Mouse (Mus musculus): ENCODE measurements around the gene Fkbpl.

The Fkbpl gene

GRCm38 (mm10) chr17:34690458-34690857 is 45.9 kb downstream of the Fkbpl start:
- CTCF ChIA-PET: no interaction called here

DNA sequence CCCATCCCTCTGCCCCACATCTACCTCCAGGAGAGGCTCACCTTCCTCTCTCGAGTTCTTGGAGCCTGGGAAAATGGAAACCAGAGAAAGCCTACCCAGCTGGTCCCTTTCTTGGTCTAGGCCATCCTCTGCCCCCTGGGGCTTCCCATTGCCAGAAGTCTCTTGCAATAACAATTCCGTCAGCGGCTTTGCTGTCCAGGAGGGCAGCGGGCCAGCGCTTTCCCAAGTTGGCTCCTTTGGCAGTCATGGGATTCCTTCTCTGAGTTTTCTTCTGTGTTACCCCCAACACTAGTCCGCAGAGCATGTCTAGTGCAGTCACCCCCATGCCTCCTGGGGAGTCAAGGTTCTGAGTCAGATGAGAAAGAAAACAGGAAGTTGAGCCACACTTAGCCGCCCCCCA is 48.3 kb downstream of the Fkbpl start:
- CTCF ChIA-PET: no interaction called here

All from spleen, embryonic (tissue).